Mouse (Mus musculus): ENCODE measurements around the gene Haus4.

Gene Haus4

DNA sequence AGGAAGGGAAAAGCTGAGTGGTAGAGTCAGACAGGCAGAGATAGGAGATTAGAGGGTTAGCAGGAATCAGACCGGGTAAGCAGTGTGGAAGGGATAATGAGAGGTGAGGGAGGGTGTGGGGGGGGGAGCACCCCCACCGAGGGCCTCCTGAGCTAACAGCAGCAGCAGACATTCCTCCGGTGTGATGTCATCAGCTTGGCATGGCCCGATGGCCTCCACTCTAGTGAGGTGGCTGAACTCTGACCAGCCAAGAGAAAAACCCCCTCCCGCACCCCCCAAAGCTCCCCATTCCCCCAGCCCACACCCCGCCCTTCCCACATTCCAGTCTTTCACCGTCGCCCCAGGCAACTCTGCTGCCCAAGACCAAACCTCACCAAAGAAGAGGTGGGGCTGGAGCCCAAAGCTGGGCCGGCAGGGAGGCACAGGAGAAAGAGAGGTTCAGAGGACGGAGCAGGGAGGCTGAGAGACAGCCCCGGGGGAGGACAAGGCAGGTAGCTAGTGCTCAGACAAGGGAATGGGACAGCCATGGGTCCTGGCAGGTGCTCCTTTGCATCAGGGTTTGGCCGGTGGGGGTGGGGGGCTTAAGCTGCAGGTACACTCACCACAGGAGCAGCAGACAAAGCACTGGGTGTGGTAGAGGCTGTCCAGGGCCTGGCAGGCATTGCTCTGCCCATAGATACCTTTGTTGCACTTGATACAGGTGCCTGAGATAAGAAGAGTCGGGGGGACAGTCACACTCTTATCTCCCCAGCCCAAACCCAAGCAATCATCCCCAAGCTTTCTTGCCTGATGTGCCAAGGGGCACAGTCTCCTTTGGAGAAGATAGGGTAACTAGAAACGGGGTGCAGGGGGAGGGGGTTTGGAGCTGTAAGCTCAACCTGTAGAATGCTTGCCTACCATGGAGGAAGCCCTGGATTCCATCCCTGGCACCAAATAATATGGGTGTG, 18.6 kb upstream of the Haus4 start:
- peak; percentile 77 for DNase-seq

DNA sequence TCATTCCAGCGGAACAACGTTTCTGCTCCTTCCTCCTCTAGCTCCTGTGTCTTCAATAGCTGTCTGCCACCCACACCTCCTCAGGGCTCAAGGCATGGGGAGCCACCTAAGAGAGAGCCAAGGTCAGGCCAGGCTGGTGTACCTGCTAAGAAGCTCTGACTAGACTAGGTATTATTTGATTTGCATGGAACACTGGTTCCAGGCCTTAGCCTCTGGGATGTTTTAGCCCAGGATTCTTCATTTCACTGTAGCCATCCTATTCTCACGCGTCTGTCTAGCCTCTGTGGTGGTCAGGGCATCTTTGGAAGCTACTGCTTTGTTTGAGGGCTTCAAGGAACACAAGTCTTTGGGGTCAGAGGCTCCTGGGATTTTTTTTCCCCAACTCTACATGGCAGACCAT, 17.7 kb upstream of the Haus4 start:
- DNase-seq, result no peak

GRCm38 (mm10) chr14:54569451-54570392, 15.3 kb upstream of the Haus4 start:
- DNase-seq, result peak; percentile 46

DNA sequence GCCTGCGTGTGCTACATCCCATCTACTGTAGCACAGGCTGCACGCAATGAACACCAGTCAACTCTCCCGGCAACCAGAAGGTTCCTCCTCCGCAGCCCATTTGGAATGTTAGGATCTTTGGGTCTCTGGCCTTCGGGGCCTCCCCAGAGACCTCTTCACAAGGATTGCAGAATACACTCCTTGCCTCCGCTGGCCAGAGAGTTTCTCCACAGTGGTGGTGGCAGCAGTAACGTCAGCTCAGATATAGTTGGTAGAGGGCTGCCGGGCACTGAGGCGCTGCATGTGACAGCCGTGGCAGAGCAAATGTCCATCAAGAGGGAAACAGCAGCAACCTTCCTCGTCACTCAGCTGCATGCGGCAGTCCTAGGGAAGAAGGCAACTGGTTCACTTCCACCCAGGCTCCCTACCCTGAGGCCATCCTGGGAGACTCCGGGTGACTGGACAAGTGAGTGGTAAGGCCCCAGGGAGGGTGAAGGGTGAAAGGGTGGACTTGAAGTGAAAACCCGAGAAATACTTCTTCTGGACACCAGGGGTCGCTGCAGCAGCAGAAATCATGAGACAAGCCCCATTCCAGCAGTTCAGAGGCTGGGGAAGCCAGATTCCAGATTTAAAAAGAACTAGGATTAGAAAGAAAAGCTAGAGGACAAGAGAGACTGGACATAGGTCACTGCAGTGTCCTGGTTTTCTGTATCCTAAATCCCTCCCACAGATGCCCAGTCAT, 14.4 kb upstream of the Haus4 start:
- peak; percentile 89 for DNase-seq

DNA sequence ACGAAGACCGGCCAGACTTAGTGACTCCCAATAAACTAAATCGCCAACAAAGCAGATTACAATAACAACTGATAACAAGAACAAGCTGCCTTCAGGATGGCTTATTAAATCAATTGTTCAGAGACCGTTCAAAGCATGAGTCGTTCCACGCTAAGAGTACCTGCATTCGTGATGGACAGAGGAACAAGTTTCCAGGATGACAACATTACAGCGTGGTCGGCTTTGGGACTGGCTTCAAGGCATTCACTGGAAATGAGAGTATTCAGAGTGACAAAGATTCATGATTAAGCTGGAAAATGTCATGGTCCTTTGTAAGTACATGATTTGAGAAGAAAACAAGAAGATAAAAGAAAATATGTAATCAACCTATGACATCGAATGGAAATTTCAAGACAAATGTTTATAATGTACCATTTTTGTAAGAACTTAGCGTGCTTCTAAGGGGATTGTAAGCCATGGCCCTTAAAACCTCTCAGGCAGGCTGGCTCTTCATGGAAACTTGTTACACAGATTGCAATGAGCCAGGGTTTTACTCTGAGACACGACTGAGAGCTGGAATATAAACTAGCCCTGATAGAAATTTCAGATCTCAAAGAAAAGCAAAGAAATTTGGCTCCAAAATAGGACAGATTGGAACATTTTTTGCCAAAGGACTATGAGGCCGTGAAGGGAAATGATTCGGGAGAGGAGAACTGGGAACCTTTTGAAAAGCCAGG, 6.3 kb upstream of the Haus4 start:
- DNase-seq, result no peak

DNA sequence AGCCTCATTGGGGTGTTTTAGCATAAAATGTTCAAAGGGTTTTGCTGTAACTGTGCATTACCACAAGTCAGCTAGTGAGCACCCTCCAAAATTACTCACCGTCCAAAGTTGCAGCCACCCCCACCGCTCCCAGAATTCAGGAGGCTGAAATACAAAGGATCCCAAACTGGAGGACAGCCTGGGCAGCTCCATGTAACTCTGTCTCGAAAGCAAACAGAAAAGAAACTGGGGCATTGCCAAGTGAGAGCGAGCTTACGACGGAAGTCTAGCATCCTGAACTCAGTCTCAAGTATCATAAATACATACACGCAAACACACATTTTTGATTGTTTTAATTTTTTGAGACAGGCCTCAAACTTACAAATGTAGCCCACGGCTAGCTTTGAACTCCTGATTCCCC, 2.9 kb upstream of the Haus4 start:
- no peak for DNase-seq

DNA sequence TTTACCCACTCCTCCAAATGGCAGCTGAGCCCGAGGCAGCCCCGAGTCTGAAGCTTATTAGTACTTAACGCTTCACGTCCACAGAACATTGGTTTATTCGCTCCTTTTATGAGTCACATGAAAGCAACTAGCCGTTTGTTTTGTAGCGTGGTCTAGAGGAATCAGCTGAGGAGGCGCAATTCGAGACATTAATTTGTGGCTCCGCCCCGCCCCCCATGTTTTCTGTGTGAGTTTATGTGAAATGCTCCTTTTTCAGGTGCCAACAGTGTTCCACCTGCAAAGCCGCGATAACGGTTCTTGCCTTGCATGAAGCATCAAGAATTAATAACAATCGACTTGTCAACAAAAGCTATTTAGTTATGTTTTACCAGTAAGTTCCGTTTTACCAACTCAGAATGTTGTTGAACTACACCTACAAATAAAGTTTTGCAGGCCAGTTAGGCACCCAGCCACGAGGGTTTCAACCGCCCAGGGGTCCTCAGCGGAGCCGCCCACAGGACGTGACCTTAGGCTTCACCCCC, 902 bp downstream of the Haus4 start:
- peak; percentile 30 for DNase-seq

DNA sequence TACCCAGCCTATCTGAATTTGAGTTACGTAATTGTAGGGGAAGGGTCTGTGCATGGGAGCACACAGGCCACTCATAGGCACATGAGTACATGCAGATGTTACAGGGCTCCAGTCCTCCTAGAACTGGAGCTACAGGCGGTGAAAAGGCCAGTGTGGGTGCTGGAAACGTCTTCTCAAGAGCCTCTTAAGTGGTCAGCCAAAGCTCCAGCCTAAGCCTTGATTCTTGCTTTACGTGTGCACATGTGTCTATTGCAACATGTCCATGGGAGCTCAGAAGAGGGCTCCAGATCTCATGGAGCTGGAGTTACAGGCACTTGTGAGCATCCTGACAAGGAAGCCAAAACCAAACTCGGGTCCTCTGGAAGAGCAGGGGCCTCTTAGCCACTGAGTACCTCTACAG, 9.7 kb downstream of the Haus4 start:
- DNase-seq, result no peak

- no peak for DNase-seq
These were observed 13.6 kb downstream of the Haus4 start for GRCm38 (mm10) chr14:54540771-54541170.

DNA sequence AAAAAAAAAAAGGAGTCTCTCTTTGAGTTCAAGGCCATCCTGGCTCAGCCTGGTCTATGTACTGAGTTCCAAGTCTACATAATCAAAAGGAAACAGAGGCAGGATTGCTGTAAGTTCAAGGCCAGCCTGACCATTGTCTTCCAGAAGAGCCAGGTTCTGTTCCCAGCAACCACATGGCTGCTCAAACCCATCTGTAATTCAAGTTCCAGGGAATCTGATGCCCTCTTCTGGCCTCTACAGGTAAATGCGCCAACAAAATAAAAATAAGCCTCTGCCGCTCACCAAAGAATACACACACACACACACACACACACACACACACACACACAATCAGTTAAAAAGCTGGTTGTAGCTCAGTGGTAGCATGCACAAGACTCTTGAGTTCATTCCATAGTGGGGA, 15.8 kb downstream of the Haus4 start:
- DNase-seq, result no peak

GRCm38 (mm10) chr14:54528446-54529111, 25.8 kb downstream of the Haus4 start:
- DNase-seq, result peak; percentile 93

- no peak for DNase-seq
These were observed 26.4 kb downstream of the Haus4 start for GRCm38 (mm10) chr14:54528007-54528393.

GRCm38 (mm10) chr14:54527227-54528006, 27.0 kb downstream of the Haus4 start:
- no peak for DNase-seq

- no peak for DNase-seq
These were observed 30.8 kb downstream of the Haus4 start for GRCm38 (mm10) chr14:54523600-54523999.

- no peak for DNase-seq
These were observed 37.6 kb downstream of the Haus4 start for GRCm38 (mm10) chr14:54516710-54517310.

DNA sequence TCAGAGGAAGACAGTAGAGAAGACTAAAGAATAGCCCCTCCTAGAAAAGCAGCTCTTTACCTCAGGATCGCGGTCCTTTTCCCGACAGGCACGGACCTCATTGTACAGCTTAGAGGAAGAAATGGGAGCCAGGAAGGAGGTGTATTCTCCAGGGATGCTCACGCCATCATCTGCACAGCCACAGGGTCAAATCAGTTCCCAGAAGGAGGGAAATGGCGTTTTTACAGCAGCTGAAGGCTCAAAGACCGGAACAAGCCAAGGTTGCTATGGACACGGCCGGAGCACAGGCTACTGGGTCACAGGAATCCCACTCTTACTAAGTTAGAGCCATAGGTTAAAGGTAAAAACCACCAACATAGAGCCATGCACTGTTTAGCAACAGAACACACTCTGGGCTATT, 44.6 kb downstream of the Haus4 start:
- no peak for DNase-seq

- no peak for DNase-seq
These were observed 51.3 kb downstream of the Haus4 start for GRCm38 (mm10) chr14:54503092-54503491.

DNA sequence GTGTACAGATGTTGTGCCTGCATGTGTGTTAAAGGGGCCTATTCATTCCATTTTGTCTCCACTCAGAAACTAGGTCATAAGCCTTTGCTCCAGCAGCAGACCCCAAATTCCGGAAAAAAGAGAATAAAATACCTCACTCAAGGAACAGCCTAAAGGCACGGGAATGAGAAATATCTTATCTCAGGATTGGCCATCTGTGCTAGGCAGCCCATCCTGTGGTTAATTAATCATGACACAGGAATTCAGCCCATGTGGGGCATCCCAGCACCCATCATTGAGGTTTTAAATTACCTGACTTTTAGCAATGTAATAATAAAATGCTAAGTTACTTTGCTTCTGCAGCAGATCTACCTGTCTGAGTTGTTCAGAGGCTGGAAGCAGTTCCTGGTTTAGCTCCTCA, 53.1 kb downstream of the Haus4 start:
- DNase-seq, result no peak

DNA sequence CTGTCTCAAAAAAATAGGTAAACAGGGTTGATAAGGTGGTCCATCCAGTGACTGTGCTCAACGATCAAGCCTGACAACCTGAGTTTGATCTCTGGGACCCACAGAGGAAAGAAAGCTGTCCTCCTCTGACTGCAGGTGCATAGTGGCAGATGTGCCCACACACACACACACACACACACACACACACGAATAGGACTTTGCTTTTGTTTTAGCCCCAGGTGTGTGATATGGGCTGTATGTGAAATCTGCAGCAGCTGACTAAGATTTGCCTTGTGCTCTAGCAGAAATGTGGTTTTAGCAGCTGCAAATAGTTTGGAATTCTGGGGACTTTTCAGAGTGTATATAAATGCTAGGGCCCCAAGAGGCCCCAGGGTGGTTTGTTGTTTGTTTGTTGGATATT, 55.1 kb downstream of the Haus4 start:
- DNase-seq, result no peak

- no peak for DNase-seq
These were observed 57.7 kb downstream of the Haus4 start for GRCm38 (mm10) chr14:54496706-54497105.

Measured in lung, postnatal 36 days (tissue).